Mouse (Mus musculus) midbrain, embryonic 14.5 days (tissue): ENCODE measurements at regions not wholly inside any gene's neighbourhood (a gene's known extent, or its start where the extent isn't known, plus 50 kb on each side); places are given as distances from the start of the nearest gene placed in this dataset.
"Not testable (repeated sequence)": the region's sequence is repeated elsewhere in the genome, so short reads cannot be mapped to it uniquely, and the experiment has no call there.

Experiments
- ATAC-seq: fragments of 200-750 bp; cut with Nextera tagmentation; 2 replicates; pipeline ENCODE4 v1.8.0; 2017; ENCODE audit warnings: moderate number of reproducible peaks, moderate library complexity; ENCODE audit not compliant: low FRiP score, low TSS enrichment
- DNase-seq: peaks from one replicate; pipeline ENCODE4 v3.0.0-alpha.2; 2015
- H3K27ac ChIP-seq: fragments of 300-500 bp; sonication (generic); replicated peaks from 2 replicates; pipeline ENCODE4 v1.5.1; 2014; ENCODE audit warnings: mild to moderate bottlenecking, low read depth, low read length, moderate library complexity
- H3K27me3 ChIP-seq: fragments of 300-500 bp; sonication (generic); 2 replicates; pipeline ENCODE4 v1.6.1; 2014; ENCODE audit warnings: low read length, control low read depth, mixed read lengths; ENCODE audit not compliant: control insufficient read depth, insufficient read depth
- H3K36me3 ChIP-seq: fragments of 300-500 bp; sonication (generic); 2 replicates; pipeline ENCODE4 v1.6.1; 2014; ENCODE audit warnings: low read length, control low read depth; ENCODE audit not compliant: control insufficient read depth, insufficient read depth
- H3K4me1 ChIP-seq: fragments of 300-500 bp; sonication (generic); 2 replicates; pipeline ENCODE4 v1.6.1; 2014; ENCODE audit warnings: mild to moderate bottlenecking, antibody characterized with exemption, low read length, control low read depth; ENCODE audit not compliant: control insufficient read depth, insufficient read depth
- H3K4me2 ChIP-seq: fragments of 300-500 bp; sonication (generic); 2 replicates; pipeline ENCODE4 v1.6.1; 2014; ENCODE audit warnings: mild to moderate bottlenecking, low read length, moderate library complexity
- H3K4me3 ChIP-seq: fragments of 300-500 bp; sonication (generic); replicated peaks from 2 replicates; pipeline ENCODE4 v1.5.1; 2014; ENCODE audit warnings: low read depth, low read length
- H3K9ac ChIP-seq: fragments of 300-500 bp; sonication (generic); replicated peaks from 2 replicates; pipeline ENCODE4 v1.6.1; 2014; ENCODE audit warnings: mild to moderate bottlenecking, low read length, moderate library complexity
- H3K9me3 ChIP-seq: fragments of 300-500 bp; sonication (generic); 2 replicates; pipeline ENCODE4 v1.6.1; 2016; ENCODE audit warnings: low read length, control low read depth, mixed read lengths; ENCODE audit not compliant: control insufficient read depth
- WGBS: fragments of 180-500 bp; shearing (Covaris S2); extraction: QIAGEN DNeasy Blood & Tissue Kit; methylation state at CpG from one replicate; pipeline ENCODE4 v1.1.7; 2014; 5-methylcytosine and 5-hydroxymethylcytosine counted together

- not testable (repeated sequence) for H3K9me3 ChIP-seq, H3K4me2 ChIP-seq, H3K4me1 ChIP-seq, H3K36me3 ChIP-seq, H3K9ac ChIP-seq, H3K4me3 ChIP-seq, H3K27ac ChIP-seq, ATAC-seq, H3K27me3 ChIP-seq, DNase-seq
These were observed 468.4 kb upstream of the Cdh12 start for GRCm38 (mm10) chr15:19980625-19981024.

GRCm38 (mm10) chr15:19985001-19985400 lies 464.1 kb upstream of the Cdh12 start:
- not testable (repeated sequence) for H3K4me1 ChIP-seq, DNase-seq, H3K9ac ChIP-seq, H3K4me3 ChIP-seq, H3K27me3 ChIP-seq, H3K4me2 ChIP-seq, H3K27ac ChIP-seq, ATAC-seq, H3K9me3 ChIP-seq, H3K36me3 ChIP-seq
- WGBS = 64% methylated on average over 2 of the region's 2 CpGs

DNA sequence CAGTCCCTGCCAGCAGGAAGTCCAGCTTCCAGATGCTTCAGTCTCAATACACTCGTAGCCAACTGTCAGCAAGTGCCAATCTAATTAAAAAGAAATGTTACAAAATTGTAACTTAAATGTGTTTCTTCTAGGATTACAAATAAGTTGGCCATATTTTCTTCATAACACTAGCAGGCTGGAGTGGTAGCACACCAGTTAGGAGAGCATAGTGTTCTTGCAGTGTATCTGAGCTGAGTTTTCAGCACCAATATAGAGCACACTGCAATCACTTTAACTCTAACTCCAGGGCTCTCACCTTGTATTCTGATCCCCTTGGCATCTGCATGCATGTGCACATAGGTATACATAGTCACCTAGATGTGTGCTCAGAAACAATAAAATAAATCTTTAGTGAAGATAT lies 417.3 kb upstream of the Cdh12 start:
- 78% methylated on average over 1 of the region's 1 CpGs for WGBS

DNA sequence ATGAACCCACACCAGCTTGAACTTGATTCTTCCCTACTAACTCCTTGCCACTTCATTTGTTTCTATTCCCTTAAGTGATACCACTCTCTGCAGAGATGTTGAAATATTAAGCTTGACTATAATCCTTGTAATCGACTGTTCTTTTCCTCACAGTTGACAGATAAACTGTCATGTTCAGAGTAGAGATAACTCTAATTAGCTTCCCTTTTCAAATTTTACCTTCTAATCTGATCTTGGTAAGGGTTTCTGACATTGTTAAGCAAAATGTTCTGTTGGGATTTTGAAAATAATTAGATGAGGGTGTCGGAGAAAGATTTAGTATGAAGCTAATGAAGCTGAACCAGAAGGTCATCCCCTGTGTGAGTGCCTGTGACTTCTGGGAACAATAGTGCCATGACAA lies 414.7 kb upstream of the Cdh12 start:
- H3K4me3 ChIP-seq = no peak overlapping the region
- no peak for ATAC-seq
- H3K4me2 ChIP-seq = no peak overlapping the region
- no peak overlapping the region for H3K9ac ChIP-seq
- no peak overlapping the region for H3K27ac ChIP-seq
- no peaks in the 10 kb centered on the region for H3K36me3 ChIP-seq
- H3K27me3 ChIP-seq = no peaks in the 10 kb centered on the region
- no peaks in the 10 kb centered on the region for H3K9me3 ChIP-seq
- no peak for DNase-seq
- 72% methylated on average over 2 of the region's 2 CpGs for WGBS
- H3K4me1 ChIP-seq = 0 out of 2 replicates have a peak, but pooled peaks cover 3% of the 10 kb centered on the region

More for the DNA sequence above, 417.3 kb upstream of the Cdh12 start:
- no peak overlapping the region for H3K27ac ChIP-seq
- H3K4me3 ChIP-seq = no peak overlapping the region
- no peak overlapping the region for H3K9ac ChIP-seq
- no peaks in the 10 kb centered on the region for H3K36me3 ChIP-seq
- ATAC-seq (no peak), DNase-seq (no peak)
- no peaks in the 10 kb centered on the region for H3K27me3 ChIP-seq
- no peak overlapping the region for H3K4me2 ChIP-seq
- no peaks in the 10 kb centered on the region for H3K4me1 ChIP-seq
- no peaks in the 10 kb centered on the region for H3K9me3 ChIP-seq

GRCm38 (mm10) chr15:20038550-20039435 lies 410.3 kb upstream of the Cdh12 start:
- 0 out of 2 replicates have a peak, but pooled peaks cover 3% of the 10 kb centered on the region for H3K4me1 ChIP-seq
- H3K27ac ChIP-seq = no peak overlapping the region
- no peaks in the 10 kb centered on the region for H3K36me3 ChIP-seq
- H3K9ac ChIP-seq = no peak overlapping the region
- no peaks in the 10 kb centered on the region for H3K27me3 ChIP-seq
- WGBS = 72% methylated on average over 2 of the region's 2 CpGs
- H3K4me2 ChIP-seq = no peak overlapping the region
- DNase-seq (no peak), ATAC-seq (no peak)
- H3K9me3 ChIP-seq = no peaks in the 10 kb centered on the region
- H3K4me3 ChIP-seq = no peak overlapping the region

GRCm38 (mm10) chr15:20040041-20040440 lies 409.0 kb upstream of the Cdh12 start:
- WGBS = 78% methylated on average over 2 of the region's 2 CpGs
- Histone ChIP-seq H3K36me3 (no peaks in the 10 kb centered on the region), H3K27ac (no peak overlapping the region), H3K4me1 (0 out of 2 replicates have a peak, but pooled peaks cover 3% of the 10 kb centered on the region), H3K4me3 (no peak overlapping the region), H3K4me2 (no peak overlapping the region), H3K27me3 (no peaks in the 10 kb centered on the region), H3K9ac (no peak overlapping the region), H3K9me3 (no peaks in the 10 kb centered on the region)
- ATAC-seq (no peak), DNase-seq (no peak)

DNA sequence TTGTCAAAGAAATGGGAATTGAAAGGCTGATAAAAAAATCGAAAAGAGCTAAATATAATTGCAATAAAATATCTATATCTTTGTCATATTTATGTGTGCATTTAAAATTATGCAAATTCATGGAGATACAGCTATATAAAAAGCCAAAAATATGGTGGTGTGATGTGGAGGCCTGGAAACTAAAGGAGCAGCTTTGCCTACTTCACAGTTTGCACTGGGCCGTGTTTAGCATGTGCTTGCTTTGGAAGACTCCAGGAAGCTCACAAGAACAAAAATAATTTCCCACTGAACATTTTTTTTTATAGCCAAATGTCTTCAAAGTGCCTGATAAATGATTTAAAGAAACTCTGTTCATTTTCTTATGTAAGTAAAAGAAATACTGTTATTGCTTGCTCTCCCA lies 364.1 kb upstream of the Cdh12 start:
- no peak overlapping the region for H3K27ac ChIP-seq
- 85% methylated on average over 2 of the region's 2 CpGs for WGBS
- ATAC-seq = no peak
- no peaks in the 10 kb centered on the region for H3K4me1 ChIP-seq
- DNase-seq = no peak
- H3K27me3 ChIP-seq = no peaks in the 10 kb centered on the region
- no peak overlapping the region for H3K9ac ChIP-seq
- no peaks in the 10 kb centered on the region for H3K36me3 ChIP-seq
- H3K4me3 ChIP-seq = no peak overlapping the region
- H3K4me2 ChIP-seq = no peak overlapping the region
- no peaks in the 10 kb centered on the region for H3K9me3 ChIP-seq

DNA sequence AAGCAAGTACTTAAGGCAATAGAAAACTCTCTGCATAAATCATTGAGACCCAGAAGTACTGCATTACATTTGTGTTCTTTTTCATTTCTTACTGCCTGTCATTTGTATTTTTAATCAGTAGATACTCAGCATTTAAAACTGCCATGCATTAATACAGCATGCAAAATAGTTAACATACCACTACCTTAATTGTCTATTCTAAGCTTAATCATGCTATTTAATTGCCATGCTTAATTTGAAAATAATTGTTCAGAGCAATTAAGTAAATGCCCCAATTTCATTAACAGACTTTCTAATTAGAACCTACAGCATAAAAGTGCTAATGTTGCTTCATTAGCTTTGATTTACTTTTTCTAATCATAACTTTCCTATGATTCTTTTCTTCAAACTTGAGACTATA lies 359.3 kb upstream of the Cdh12 start:
- H3K4me2 ChIP-seq = no peak overlapping the region
- DNase-seq (no peak), ATAC-seq (no peak)
- H3K4me1 ChIP-seq = no peaks in the 10 kb centered on the region
- H3K9me3 ChIP-seq = no peaks in the 10 kb centered on the region
- H3K27ac ChIP-seq = no peak overlapping the region
- H3K27me3 ChIP-seq = no peaks in the 10 kb centered on the region
- no peak overlapping the region for H3K4me3 ChIP-seq
- no peak overlapping the region for H3K9ac ChIP-seq
- H3K36me3 ChIP-seq = no peaks in the 10 kb centered on the region

GRCm38 (mm10) chr15:20090522-20090921 lies 358.5 kb upstream of the Cdh12 start:
- WGBS = 93% methylated on average over 3 of the region's 3 CpGs
- DNase-seq (no peak), ATAC-seq (no peak)
- Histone ChIP-seq H3K9me3 (no peaks in the 10 kb centered on the region), H3K27ac (no peak overlapping the region), H3K4me3 (no peak overlapping the region), H3K9ac (no peak overlapping the region), H3K4me2 (no peak overlapping the region), H3K27me3 (no peaks in the 10 kb centered on the region), H3K4me1 (no peaks in the 10 kb centered on the region), H3K36me3 (no peaks in the 10 kb centered on the region)
